Mouse (Mus musculus) kidney, adult 11 months (tissue): ENCODE measurements around the gene Jmjd8.
"Not testable (repeated sequence)": the region's sequence is repeated elsewhere in the genome, so short reads cannot be mapped to it uniquely, and the experiment has no call there.

Experiments used
- DNase-seq: peaks from one replicate; pipeline ENCODE4 v3.0.0; 2022

Gene Jmjd8

GRCm38 (mm10) chr17:25863681-25864080 lies 35.0 kb downstream of the Jmjd8 start:
- DNase-seq, result peak; percentile 69

- peak; percentile 60 for DNase-seq
These were observed 35.6 kb downstream of the Jmjd8 start for GRCm38 (mm10) chr17:25864311-25864710.

- DNase-seq, result no peak
These were observed 36.6 kb downstream of the Jmjd8 start for GRCm38 (mm10) chr17:25865288-25865687.

- peak; percentile 75 for DNase-seq
These were observed 37.5 kb downstream of the Jmjd8 start for GRCm38 (mm10) chr17:25866172-25866571.

- DNase-seq, result no peak
These were observed 38.8 kb downstream of the Jmjd8 start for GRCm38 (mm10) chr17:25867509-25867835.

GRCm38 (mm10) chr17:25867836-25868600 lies 39.4 kb downstream of the Jmjd8 start:
- DNase-seq, result peak; percentile 79

GRCm38 (mm10) chr17:25868601-25869191 lies 40.0 kb downstream of the Jmjd8 start, which contains the start of gene Mcrip2:
Gene Mcrip2, minus strand, starts transcription at chr17:25868764.
- DNase-seq, result peak; percentile 91

GRCm38 (mm10) chr17:25869498-25869897 lies 40.8 kb downstream of the Jmjd8 start:
- no peak for DNase-seq

- no peak for DNase-seq
These were observed 41.3 kb downstream of the Jmjd8 start for GRCm38 (mm10) chr17:25869954-25870353.

- DNase-seq, result not testable (repeated sequence)
These were observed 42.9 kb downstream of the Jmjd8 start for GRCm38 (mm10) chr17:25871566-25871965.

- DNase-seq, result peak; percentile 75
These were observed 44.0 kb downstream of the Jmjd8 start for GRCm38 (mm10) chr17:25872676-25873075.

- no peak for DNase-seq
These were observed 44.9 kb downstream of the Jmjd8 start for GRCm38 (mm10) chr17:25873405-25874147.

- DNase-seq, result peak; percentile 59
These were observed 45.6 kb downstream of the Jmjd8 start for GRCm38 (mm10) chr17:25874148-25874720.

- DNase-seq, result peak; percentile 90
These were observed 46.1 kb downstream of the Jmjd8 start, which contains the start of gene Mettl26 for GRCm38 (mm10) chr17:25874721-25875170. Gene Mettl26, plus strand, starts transcription at chr17:25875074.

GRCm38 (mm10) chr17:25875171-25876136 lies 46.8 kb downstream of the Jmjd8 start:
- DNase-seq, result peak; percentile 89

- DNase-seq, result peak; percentile 85
These were observed 47.8 kb downstream of the Jmjd8 start for GRCm38 (mm10) chr17:25876347-25876915.

- no peak for DNase-seq
These were observed 48.4 kb downstream of the Jmjd8 start for GRCm38 (mm10) chr17:25877025-25877424.

- DNase-seq, result no peak
These were observed 49.3 kb downstream of the Jmjd8 start for GRCm38 (mm10) chr17:25877741-25878610.

GRCm38 (mm10) chr17:25878611-25879180 lies 50.0 kb downstream of the Jmjd8 start:
- DNase-seq, result no peak

GRCm38 (mm10) chr17:25879261-25879660 lies 50.6 kb downstream of the Jmjd8 start:
- peak; percentile 85 for DNase-seq
